Mouse (Mus musculus) adrenal gland, postnatal 4 days (tissue): Measurements from ENCODE around the gene 1700029H14Rik. TPM values are rescaled to one million over a fixed set of nuclear protein-coding genes. Genes with fewer than 3 reads are reported as not detected.

Experiments used
- DNase-seq, 2 experiments: peaks; one replicate each; pipeline ENCODE4 v3.0.0; 2021 to 2022; ENCODE audit warnings: low spot score in 2 of 2, mixed read lengths in 2 of 2
- total RNA-seq, 2 experiments: library from RNA; stranded (reverse); gene quantifications; 2 replicates each; pipeline ENCODE4 v1.2.3; 2021

The 1700029H14Rik gene
- total RNA-seq, 2 experiments from 2014 or later, result 0.22 to 0.37 TPM

- no peak for DNase-seq
Measured at GRCm38 (mm10) chr8:13546421-13546820, 15.8 kb downstream of the 1700029H14Rik start.

GRCm38 (mm10) chr8:13541526-13541925, 20.7 kb downstream of the 1700029H14Rik start:
- DNase-seq, result no peak

- DNase-seq, result no peak
Measured at GRCm38 (mm10) chr8:13540122-13540521, 22.1 kb downstream of the 1700029H14Rik start.

GRCm38 (mm10) chr8:13538821-13539220, 23.4 kb downstream of the 1700029H14Rik start:
- DNase-seq, result no peak

GRCm38 (mm10) chr8:13537102-13537501, 25.2 kb downstream of the 1700029H14Rik start:
- DNase-seq, result no peak

- no peak for DNase-seq
Measured at GRCm38 (mm10) chr8:13533123-13533522, 29.1 kb downstream of the 1700029H14Rik start.

GRCm38 (mm10) chr8:13531602-13532171, 30.6 kb downstream of the 1700029H14Rik start:
- no peak for DNase-seq

GRCm38 (mm10) chr8:13530941-13531340, 31.3 kb downstream of the 1700029H14Rik start:
- peak; percentile 52 to 72 for DNase-seq

- DNase-seq, result no peak
Measured at GRCm38 (mm10) chr8:13530401-13530800, 31.9 kb downstream of the 1700029H14Rik start.

- DNase-seq, result no peak
Measured at GRCm38 (mm10) chr8:13529891-13530316, 32.4 kb downstream of the 1700029H14Rik start.

GRCm38 (mm10) chr8:13529011-13529840, 33.0 kb downstream of the 1700029H14Rik start:
- no peak for DNase-seq

- no peak for DNase-seq
Measured at GRCm38 (mm10) chr8:13521392-13521791, 40.9 kb downstream of the 1700029H14Rik start.

- no peak for DNase-seq
Measured at GRCm38 (mm10) chr8:13520349-13520748, 41.9 kb downstream of the 1700029H14Rik start.

- no peak for DNase-seq
Measured at GRCm38 (mm10) chr8:13519503-13519902, 42.8 kb downstream of the 1700029H14Rik start.

GRCm38 (mm10) chr8:13517284-13517781, 44.9 kb downstream of the 1700029H14Rik start:
- no peak for DNase-seq

GRCm38 (mm10) chr8:13516728-13517127, 45.5 kb downstream of the 1700029H14Rik start:
- no peak for DNase-seq

GRCm38 (mm10) chr8:13516011-13516442, 46.2 kb downstream of the 1700029H14Rik start:
- DNase-seq, result no peak

- DNase-seq, result no peak
Measured at GRCm38 (mm10) chr8:13513556-13514370, 48.5 kb downstream of the 1700029H14Rik start.

- DNase-seq, result no peak
Measured at GRCm38 (mm10) chr8:13512677-13513076, 49.6 kb downstream of the 1700029H14Rik start.

- no peak for DNase-seq
Measured at GRCm38 (mm10) chr8:13512016-13512415, 50.2 kb downstream of the 1700029H14Rik start.

- DNase-seq, result no peak
Measured at GRCm38 (mm10) chr8:13507284-13507937, 54.9 kb downstream of the 1700029H14Rik start.
